Mouse (Mus musculus): ENCODE measurements around the gene Calhm1.

GRCm38 (mm10) chr19:47153767-47154166 lies 9.7 kb upstream of the Calhm1 start:
- no peak for TF ChIP-seq EP300 (IDR thresholded peaks at IDR 0.05; ENCODE audit: low read depth in 1 of 2, low read length in 2 of 2)
- TF ChIP-seq MAFK (IDR thresholded peaks at IDR 0.05; ENCODE audit: borderline replicate concordance, low read depth, low read length), result no peak
- no peak for TF ChIP-seq POLR2A (IDR thresholded peaks at IDR 0.05; ENCODE audit: control insufficient read depth in 1 of 2, insufficient read depth in 1 of 2, low read depth in 1 of 2, low read length in 2 of 2, poor library complexity in 1 of 2)
- no peak for TF ChIP-seq CHD2 (IDR thresholded peaks at IDR 0.05; ENCODE audit: low read length)
- TF ChIP-seq MYC (IDR thresholded peaks at IDR 0.05; ENCODE audit: low read depth, low read length), result no peak
- no peak for TF ChIP-seq RCOR1 (IDR thresholded peaks at IDR 0.05; ENCODE audit: low read depth, low read length)
- no peak for TF ChIP-seq POLR2AphosphoS2 (IDR thresholded peaks at IDR 0.05; ENCODE audit: low read length)
- TF ChIP-seq CTCF (IDR thresholded peaks at IDR 0.05 in 2 of 3, conservative IDR thresholded peaks at IDR 0.05 in 1 of 3; ENCODE audit: control insufficient read depth in 1 of 3, insufficient read depth in 1 of 3, low read depth in 2 of 3, low read length in 3 of 3, poor library complexity in 1 of 3, severe bottlenecking in 1 of 3), result no peak
- TF ChIP-seq SIN3A (IDR thresholded peaks at IDR 0.05; ENCODE audit: low read length), result no peak
- TF ChIP-seq SMC3 (IDR thresholded peaks at IDR 0.05; ENCODE audit: low read depth, low read length), result no peak
- TF ChIP-seq NRF1 (IDR thresholded peaks at IDR 0.05; ENCODE audit: insufficient read depth, low read depth, low read length, poor library complexity, severe bottlenecking), result no peak

All from MEL (cell line).